ENCODE assay signal across 8 mouse cellular contexts in genomic region chr13:117550108-117550507, GRCm38 (mm10). TPM values are rescaled to one million over a fixed set of nuclear protein-coding genes. Genes with fewer than 3 reads are reported as not detected.
DNase-seq lines count a peak whose midpoint lies in the region; ATAC-seq and TF ChIP-seq lines count a peak whose summit lies in the region.

No protein-coding gene starts in this region.

- WGBS in heart, embryonic 11.5 days (ENCODE audit: insufficient replicate concordance) = 39% methylated on average over 3 of the region's 3 CpGs
- WGBS in forebrain, embryonic 11.5 days = 47% methylated on average over 3 of the region's 3 CpGs
- WGBS in midbrain, embryonic 11.5 days = 45% methylated on average over 3 of the region's 3 CpGs

- no peaks in the 10 kb centered on the region for H3K36me3 ChIP-seq in heart, embryonic 11.5 days (ENCODE audit: control insufficient read depth, insufficient read depth, low read length)
- H3K36me3 ChIP-seq in C2C12 (ENCODE audit: control insufficient read depth, insufficient read depth) = no peaks in the 10 kb centered on the region
- no peaks in the 10 kb centered on the region for H3K36me3 ChIP-seq in forebrain, embryonic 11.5 days (ENCODE audit: control insufficient read depth, insufficient read depth, low read length)
- H3K36me3 ChIP-seq in midbrain, embryonic 11.5 days (ENCODE audit: control insufficient read depth, insufficient read depth, low read length) = no peaks in the 10 kb centered on the region

- H3K4me3 ChIP-seq in heart, embryonic 11.5 days (ENCODE audit: low read depth, low read length) = no peak overlapping the region
- no peak overlapping the region for H3K4me3 ChIP-seq in C2C12 (ENCODE audit: insufficient read depth, poor library complexity, severe bottlenecking)
- no peak overlapping the region for H3K4me3 ChIP-seq in forebrain, embryonic 11.5 days (ENCODE audit: low read depth, low read length)
- no peak overlapping the region for H3K4me3 ChIP-seq in midbrain, embryonic 11.5 days (ENCODE audit: low read depth, low read length)

- no peak overlapping the region for H3K4me2 ChIP-seq in heart, embryonic 11.5 days
- no peak overlapping the region for H3K4me2 ChIP-seq in forebrain, embryonic 11.5 days (ENCODE audit: low read depth, low read length, severe bottlenecking)
- H3K4me2 ChIP-seq in midbrain, embryonic 11.5 days = no peak overlapping the region

- no peaks in the 10 kb centered on the region for H3K4me1 ChIP-seq in heart, embryonic 11.5 days (ENCODE audit: control insufficient read depth, insufficient read depth, low read length)
- no peaks in the 10 kb centered on the region for H3K4me1 ChIP-seq in forebrain, embryonic 11.5 days (replicated peaks; ENCODE audit: control insufficient read depth, insufficient read depth, low read length)
- no peaks in the 10 kb centered on the region for H3K4me1 ChIP-seq in midbrain, embryonic 11.5 days (ENCODE audit: control insufficient read depth, insufficient read depth, low read length)

- no peaks in the 10 kb centered on the region for H3K79me2 ChIP-seq in C2C12 (ENCODE audit: control insufficient read depth, insufficient read depth)

- H3K9ac ChIP-seq in heart, embryonic 11.5 days (ENCODE audit: low read depth, low read length) = no peak overlapping the region
- H3K9ac ChIP-seq in forebrain, embryonic 11.5 days (ENCODE audit: low read length) = no peak overlapping the region
- no peak overlapping the region for H3K9ac ChIP-seq in midbrain, embryonic 11.5 days (ENCODE audit: low read length)

- TF ChIP-seq CTCF in C2C12 (IDR thresholded peaks at IDR 0.05; ENCODE audit: control insufficient read depth, insufficient read depth, insufficient read length) = peak; percentile 59

- H3ac ChIP-seq in C2C12 (ENCODE audit: control insufficient read depth, insufficient read length, low read depth) = no peak overlapping the region

- H3K9me3 ChIP-seq in heart, embryonic 11.5 days (replicated peaks; ENCODE audit: control insufficient read depth, low read length) = no peaks in the 10 kb centered on the region
- no peaks in the 10 kb centered on the region for H3K9me3 ChIP-seq in forebrain, embryonic 11.5 days (ENCODE audit: control insufficient read depth, low read length)
- H3K9me3 ChIP-seq in midbrain, embryonic 11.5 days (ENCODE audit: control insufficient read depth, low read length) = no peaks in the 10 kb centered on the region

- ATAC-seq in heart, embryonic 11.5 days (replicated peaks; ENCODE audit: insufficient number of reproducible peaks, low FRiP score, low TSS enrichment) = no peak
- ATAC-seq in forebrain, embryonic 11.5 days (replicated peaks; ENCODE audit: low FRiP score) = peak; percentile 74
- 0 out of 2 replicates have a peak, but pooled peaks have one; percentile 50 for ATAC-seq in midbrain, embryonic 11.5 days (ENCODE audit: low FRiP score)

- no peak overlapping the region for H3K27ac ChIP-seq in heart, embryonic 11.5 days (ENCODE audit: low read depth, low read length)
- H3K27ac ChIP-seq in forebrain, embryonic 11.5 days (ENCODE audit: low read depth, low read length) = no peak overlapping the region
- H3K27ac ChIP-seq in midbrain, embryonic 11.5 days (ENCODE audit: low read depth, low read length) = no peak overlapping the region

- DNase-seq in heart, postnatal 10 days = peak; percentile 2 to 52
- peak; percentile 9 for DNase-seq in c-Kit-positive CD71-positive TER-119-negative erythroid progenitor cells, embryonic 14.5 days (ENCODE audit: low read depth)
- DNase-seq in forebrain, embryonic 11.5 days (ENCODE audit: low spot score) = peak; percentile 71
- DNase-seq in layer of hippocampus, adult 9-10 months (ENCODE audit: low spot score) = peak; percentile 18
- DNase-seq in midbrain, embryonic 11.5 days (ENCODE audit: low spot score, missing footprints) = peak; percentile 84
- DNase-seq in thymus, postnatal 0 days (ENCODE audit: low spot score) = peak; percentile 43

- intact Hi-C loops in heart, postnatal 10 days (cut with DNase I) = loop anchor here (1.0 kb wide), 2 partner anchors 677 to 799 kb away; no protein-coding TSS in a partner anchor

- H3K27me3 ChIP-seq in heart, embryonic 11.5 days (ENCODE audit: control insufficient read depth, insufficient read depth, low read length) = no peaks in the 10 kb centered on the region
- H3K27me3 ChIP-seq in C2C12 (ENCODE audit: control insufficient read depth, insufficient read depth, insufficient read length) = no peaks in the 10 kb centered on the region
- no peaks in the 10 kb centered on the region for H3K27me3 ChIP-seq in forebrain, embryonic 11.5 days (ENCODE audit: control insufficient read depth, insufficient read depth, low read length)
- no peaks in the 10 kb centered on the region for H3K27me3 ChIP-seq in midbrain, embryonic 11.5 days (ENCODE audit: control insufficient read depth, insufficient read depth, low read length)

- no peaks in the 10 kb centered on the region for H3K79me3 ChIP-seq in C2C12 (ENCODE audit: low read depth)

TF ChIP-seq in C2C12, 6 proteins besides CTCF, POLR2A, EP300 and RAD21:
- TF ChIP-seq FOSL1 (IDR thresholded peaks at IDR 0.05; ENCODE audit: insufficient read depth, low read length, poor library complexity, severe bottlenecking) (no peak), MYOD1 (IDR thresholded peaks at IDR 0.05; ENCODE audit: control insufficient read depth, insufficient read length, low read depth) (no peak), CEBPB (IDR thresholded peaks at IDR 0.05; ENCODE audit: low read depth) (no peak)

RNA-seq across cellular contexts. Expression of gene Hcn1, which starts 52.0 kb away (rescaled TPM):
- 1 to 10 TPM in 1 of 2 experiments, under 1 TPM in 1; 0.64 to 1.4 TPM for total RNA-seq in heart, postnatal 10 days (2021)
- polyA plus RNA-seq in heart, embryonic 11.5 days (2014; fragmentation: Nextera tagmentation; extraction: Ambion mirVana) = 0.13 and 0.24 TPM in 2 replicates
- polyA plus RNA-seq in C2C12 (2012; fragmentation: generic; extraction: Trizol) = 0.04 TPM
- 0.03 and 0.07 TPM in 2 replicates for polyA plus RNA-seq in forebrain, embryonic 11.5 days (2014; fragmentation: Nextera tagmentation; extraction: Ambion mirVana)
- polyA plus RNA-seq in midbrain, embryonic 11.5 days (2014; fragmentation: Nextera tagmentation; extraction: Ambion mirVana) = 0.04 TPM in 2 replicates
- polyA plus RNA-seq in thymus, postnatal 0 days (2015; fragmentation: Nextera tagmentation; extraction: Ambion mirVana) = 0.15 and 0.26 TPM in 2 replicates

Comparison
In these comparisons a context has a peak if more than half of its experiments do, and no peak if none do; other contexts are left out.
1. DNase-seq: peak in every context shown above with its lines; median percentile 84 in midbrain, embryonic 11.5 days; 71 in forebrain, embryonic 11.5 days; 43 in thymus, postnatal 0 days; 27 in heart, postnatal 10 days; 18 in layer of hippocampus, adult 9-10 months; 9 in c-Kit-positive CD71-positive TER-119-negative erythroid progenitor cells, embryonic 14.5 days.